Mouse (Mus musculus) megakaryocyte, embryonic 14.5 days (primary cell): ENCODE measurements around the gene Il23a. TPM values are rescaled to one million over a fixed set of nuclear protein-coding genes. Genes with fewer than 3 reads are reported as not detected.

Experiments used
- H3K27me3 ChIP-seq: replicated peaks from 2 replicates; pipeline ENCODE3; 2012; ENCODE audit warnings: inconsistent platforms
- H3K36me3 ChIP-seq: replicated peaks from 2 replicates; pipeline ENCODE3; 2012; ENCODE audit warnings: low read length, inconsistent platforms, mixed read lengths
- H3K4me1 ChIP-seq: 2 replicates; pipeline ENCODE4 v1.6.1; 2012; ENCODE audit warnings: inconsistent platforms
- H3K4me3 ChIP-seq: replicated peaks from 2 replicates; pipeline ENCODE3; 2012; ENCODE audit warnings: moderate library complexity, mild to moderate bottlenecking, inconsistent platforms
- H3K9me3 ChIP-seq: 2 replicates; pipeline ENCODE4 v1.6.1; 2012; ENCODE audit warnings: inconsistent platforms
- FLI1 ChIP-seq: IDR thresholded peaks from 2 replicates; pipeline ENCODE4 v1.6.1; 2012; ENCODE audit warnings: low read length, inconsistent platforms, mixed read lengths
- GATA1 ChIP-seq: IDR thresholded peaks from 3 replicates; pipeline ENCODE4 v1.6.1; 2012; ENCODE audit warnings: mixed read lengths, low read length, inconsistent platforms, borderline replicate concordance
- polyA plus RNA-seq: library from polyadenylated mRNA; stranded (reverse); fragments of >175 nt; gene quantifications from 2 replicates; pipeline ENCODE4 v1.2.3, GENCODE M21; 2012; ENCODE audit warnings: low replicate concordance; ENCODE audit not compliant: insufficient read depth

Il23a gene
- polyA plus RNA-seq, result 0.49 TPM in 1 of 2 replicates, not detected in the other

DNA sequence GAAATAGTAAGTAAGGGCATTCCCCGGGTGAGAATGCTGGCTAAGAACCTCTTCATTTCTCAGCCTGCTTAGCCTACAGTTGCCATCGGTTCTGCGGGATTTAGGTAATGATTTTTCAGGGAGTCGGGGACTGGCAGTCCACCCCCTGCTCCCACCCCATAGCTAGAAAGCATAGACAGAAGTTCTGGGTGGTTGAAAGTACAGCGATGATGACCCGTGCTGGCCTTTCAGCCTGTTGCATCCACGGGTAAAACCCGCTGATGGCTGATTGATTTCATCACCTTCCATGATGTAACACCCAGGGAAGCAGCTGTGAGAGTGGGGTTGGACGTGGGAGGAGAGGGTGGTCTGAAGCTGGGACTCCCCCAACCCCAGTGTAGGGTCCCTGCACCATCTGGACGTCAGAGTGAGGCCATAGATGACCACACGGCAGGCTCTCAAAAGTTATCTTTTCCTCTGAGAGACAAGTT is at the start of gene Il23a:
Gene Il23a (minus strand): TSS at position 51 of the 470 bp plus-strand sequence.
- H3K4me3 ChIP-seq, result no peak within 1 kb of the TSS
- H3K36me3 ChIP-seq, result no peaks in the 10 kb centered on the region
- TF ChIP-seq FLI1, result no peak
- TF ChIP-seq GATA1, result no peak

DNA sequence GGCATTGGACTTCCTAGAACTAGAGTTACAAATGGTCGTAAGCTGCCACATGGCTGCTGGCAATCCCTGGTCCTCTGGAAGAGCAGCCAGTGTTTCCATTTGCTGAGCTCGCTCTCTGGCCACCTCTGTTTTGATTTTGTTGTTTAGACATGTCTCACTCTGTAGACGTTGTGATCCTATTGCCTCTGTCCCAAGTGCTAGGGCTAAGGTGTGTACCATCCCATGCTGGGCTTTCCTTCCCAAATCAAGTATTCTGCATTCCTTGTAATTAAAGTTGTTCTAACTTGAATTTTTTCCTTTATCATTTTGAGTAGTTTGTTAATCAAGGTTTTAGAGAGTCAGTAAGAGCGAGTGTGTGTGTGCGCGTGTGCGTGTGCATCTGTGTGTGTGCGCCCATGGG is 49.0 kb upstream of the Il23a start:
- Histone ChIP-seq H3K4me3 (no peak overlapping the region), H3K27me3 (no peaks in the 10 kb centered on the region), H3K4me1 (peaks cover 34% of the 10 kb centered on the region), H3K9me3 (no peaks in the 10 kb centered on the region), H3K36me3 (peaks cover 43% of the 10 kb centered on the region)
- TF ChIP-seq GATA1, result no peak
- no peak for TF ChIP-seq FLI1

More for the DNA sequence above, at the start of gene Il23a:
- H3K9me3 ChIP-seq, result no peaks in the 10 kb centered on the region
- peaks cover 30% of the 10 kb centered on the region for H3K4me1 ChIP-seq
- no peaks in the 10 kb centered on the region for H3K27me3 ChIP-seq

DNA sequence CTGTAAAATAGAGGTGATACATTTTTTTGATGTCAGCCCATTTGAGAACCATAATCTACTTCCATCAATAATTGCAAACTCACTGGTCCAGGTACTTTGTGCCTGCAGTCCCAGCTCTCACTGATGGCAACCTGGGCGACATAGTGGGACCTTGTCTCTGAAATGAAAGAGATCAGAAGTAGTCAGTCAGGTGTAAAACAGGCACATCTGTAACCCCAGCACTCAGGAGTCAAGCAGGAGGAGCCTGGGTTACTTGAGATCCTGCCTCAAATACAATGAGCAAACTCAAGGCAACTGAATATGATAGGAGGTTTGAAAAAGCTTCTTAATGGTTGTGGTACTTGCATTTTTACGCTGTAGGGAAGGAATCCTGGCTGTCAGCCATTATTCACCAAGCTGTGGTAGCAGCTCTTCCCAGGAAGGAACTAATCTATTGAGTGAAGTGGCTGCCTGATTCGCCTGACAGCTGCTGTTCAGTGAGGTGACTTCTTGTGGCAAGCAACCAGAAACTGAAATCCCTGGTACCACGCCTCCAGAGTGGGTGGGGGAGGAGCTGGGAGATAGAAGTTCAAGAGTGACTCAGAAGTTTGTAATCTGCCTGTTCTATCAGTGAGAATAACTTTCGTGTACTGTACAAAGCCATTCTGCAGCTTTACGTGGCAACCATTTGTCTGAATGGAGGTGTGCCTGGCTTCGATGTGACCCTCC is 46.2 kb upstream of the Il23a start:
- no peak for TF ChIP-seq FLI1
- TF ChIP-seq GATA1, result no peak
- H3K9me3 ChIP-seq, result no peaks in the 10 kb centered on the region
- H3K27me3 ChIP-seq, result no peaks in the 10 kb centered on the region
- H3K36me3 ChIP-seq, result peaks cover 25% of the 10 kb centered on the region
- H3K4me1 ChIP-seq, result peaks cover 57% of the 10 kb centered on the region
- H3K4me3 ChIP-seq, result peak overlapping the region; percentile 85

DNA sequence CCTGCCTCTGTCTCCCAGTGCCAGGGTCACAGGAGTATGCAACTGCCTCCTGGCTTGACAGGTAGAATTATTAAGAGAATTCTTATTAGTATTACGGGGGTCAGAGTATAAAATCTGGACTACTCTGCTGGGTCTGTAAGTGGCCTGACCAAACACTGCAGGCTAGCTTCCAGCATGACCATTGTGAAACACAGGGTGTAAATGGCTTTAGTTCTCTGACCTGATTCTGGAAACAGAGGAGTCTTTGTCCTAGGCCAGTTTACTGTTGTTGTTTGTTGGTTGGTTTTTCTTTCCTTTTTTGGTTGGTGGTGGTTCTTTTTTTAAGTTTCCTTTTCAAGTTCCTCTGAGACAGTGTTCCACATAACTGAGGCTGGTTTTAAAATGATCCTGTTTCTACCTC is 44.9 kb upstream of the Il23a start:
- Histone ChIP-seq H3K4me3 (no peak overlapping the region), H3K27me3 (no peaks in the 10 kb centered on the region), H3K4me1 (peaks cover 69% of the 10 kb centered on the region), H3K9me3 (no peaks in the 10 kb centered on the region), H3K36me3 (peaks cover 15% of the 10 kb centered on the region)
- TF ChIP-seq FLI1 (no peak), GATA1 (no peak)

DNA sequence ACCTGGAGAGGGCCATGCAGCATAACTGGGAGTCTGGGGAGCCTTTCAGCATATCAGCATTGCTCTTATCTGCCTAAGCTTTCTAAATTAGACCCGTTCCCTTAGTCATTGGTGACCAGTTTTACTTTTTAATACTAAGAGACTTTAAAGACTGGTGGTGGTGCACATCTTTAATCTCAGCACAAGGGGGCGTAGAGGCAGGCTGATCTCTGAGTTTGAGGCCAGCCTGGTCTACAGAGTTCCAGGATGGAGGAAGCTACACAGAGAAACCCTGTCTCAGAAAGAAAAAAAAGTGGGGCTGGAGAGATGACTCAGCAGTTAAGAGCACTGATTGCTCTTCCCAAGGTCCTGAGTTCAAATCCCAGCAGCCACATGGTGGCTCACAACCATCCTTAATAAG is 41.7 kb upstream of the Il23a start:
- H3K4me1 ChIP-seq, result peaks cover 86% of the 10 kb centered on the region
- H3K27me3 ChIP-seq, result no peaks in the 10 kb centered on the region
- no peaks in the 10 kb centered on the region for H3K9me3 ChIP-seq
- peaks cover 9% of the 10 kb centered on the region for H3K36me3 ChIP-seq
- H3K4me3 ChIP-seq, result no peak overlapping the region
- TF ChIP-seq FLI1 (no peak), GATA1 (no peak)

DNA sequence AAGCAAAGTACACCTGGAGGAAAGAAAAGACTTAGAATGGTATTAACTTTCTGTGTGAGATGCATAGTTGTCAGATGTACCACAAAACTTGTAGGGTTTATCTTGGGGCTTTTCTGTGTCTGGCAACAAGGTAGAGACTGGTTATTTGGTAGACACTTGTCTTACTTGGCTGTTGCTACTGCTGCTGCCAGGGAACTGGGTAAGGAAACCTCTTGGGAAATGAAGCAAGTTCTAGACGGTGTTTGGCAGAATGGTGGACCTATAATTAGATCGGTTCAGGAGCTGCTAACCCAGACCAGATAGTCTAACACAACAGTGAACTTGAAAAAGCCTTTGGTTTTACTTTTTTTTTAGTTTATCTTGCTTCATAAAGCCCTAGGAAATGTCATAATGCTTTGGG is 40.4 kb upstream of the Il23a start:
- no peaks in the 10 kb centered on the region for H3K27me3 ChIP-seq
- peaks cover 76% of the 10 kb centered on the region for H3K4me1 ChIP-seq
- peak overlapping the region; percentile 96 for H3K4me3 ChIP-seq
- TF ChIP-seq FLI1 (no peak), GATA1 (no peak)
- H3K9me3 ChIP-seq, result no peaks in the 10 kb centered on the region
- H3K36me3 ChIP-seq, result peaks cover 9% of the 10 kb centered on the region

DNA sequence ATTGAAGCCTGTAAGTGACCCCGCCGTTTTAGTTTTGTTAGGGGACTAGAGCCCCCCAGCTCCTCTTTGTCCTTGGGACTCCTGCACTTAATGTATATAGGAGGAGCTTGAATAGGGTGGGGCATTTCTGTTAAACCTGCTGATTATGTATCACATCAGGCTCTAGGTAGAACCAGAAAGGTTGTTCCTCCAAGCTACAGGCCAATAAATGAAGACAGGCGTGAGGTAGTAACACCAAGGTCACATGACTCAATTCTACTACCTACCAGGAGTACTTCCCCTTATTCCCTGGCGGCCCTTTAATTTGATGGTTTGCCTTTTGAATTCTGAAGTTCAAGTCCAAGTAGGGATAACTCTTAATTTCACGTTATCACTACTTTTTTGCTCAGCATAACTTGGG is 39.9 kb upstream of the Il23a start:
- TF ChIP-seq GATA1 (no peak), FLI1 (no peak)
- no peaks in the 10 kb centered on the region for H3K9me3 ChIP-seq
- H3K4me1 ChIP-seq, result peaks cover 71% of the 10 kb centered on the region
- peak overlapping the region; percentile 96 for H3K4me3 ChIP-seq
- H3K36me3 ChIP-seq, result peaks cover 9% of the 10 kb centered on the region
- H3K27me3 ChIP-seq, result no peaks in the 10 kb centered on the region

DNA sequence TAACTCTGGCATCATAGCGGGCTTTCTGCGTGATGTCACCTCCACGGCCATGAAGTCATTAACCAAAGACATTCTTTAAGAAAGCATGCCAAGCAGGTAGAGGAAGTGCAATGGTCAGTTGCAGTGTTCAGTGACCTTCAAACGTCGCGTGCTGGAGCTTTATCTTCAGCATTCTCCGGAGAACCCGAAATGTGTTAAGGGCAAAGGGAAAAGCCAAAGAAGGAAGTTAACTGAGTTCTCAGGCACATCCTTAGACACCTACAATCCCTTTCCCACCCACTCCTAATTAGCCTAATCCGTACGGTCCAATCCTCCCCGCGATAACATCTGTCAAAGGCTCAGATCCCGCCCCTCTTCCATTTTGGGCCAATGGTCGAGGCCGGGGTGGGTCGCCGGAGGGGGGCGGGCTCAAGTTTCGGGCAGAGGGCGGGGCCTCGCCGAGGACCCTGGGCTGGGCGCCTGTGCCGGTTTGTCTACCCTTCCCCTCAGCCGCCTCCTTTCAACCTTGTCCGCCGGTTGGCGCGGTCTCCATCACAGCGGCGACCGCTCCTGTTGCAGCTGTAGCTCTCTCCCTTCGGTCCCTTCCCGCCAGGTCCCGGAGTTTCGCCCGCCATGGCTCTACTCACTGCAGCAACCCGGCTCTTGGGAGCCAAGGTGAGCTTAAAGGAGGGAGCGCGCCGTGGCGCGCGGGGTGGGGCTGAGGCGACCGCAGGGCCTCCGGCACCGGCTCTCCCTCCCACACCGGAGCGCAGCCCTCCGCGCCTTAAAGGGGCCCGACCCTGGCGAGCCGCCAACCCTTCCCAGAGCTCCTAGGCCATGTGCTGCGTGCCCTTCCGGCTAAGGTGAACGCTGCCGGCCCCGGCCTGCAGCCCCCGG is 39.0 kb upstream of the Il23a start, which contains the start of gene Cs:
Gene Cs (plus strand): TSS at position 429 of the 876 bp plus-strand sequence.
- Histone ChIP-seq H3K4me3 (peak within 1 kb of the TSS; percentile 96), H3K4me1 (peaks cover 63% of the 10 kb centered on the region), H3K9me3 (no peaks in the 10 kb centered on the region), H3K36me3 (peaks cover 9% of the 10 kb centered on the region), H3K27me3 (no peaks in the 10 kb centered on the region)
- no peak for TF ChIP-seq FLI1
- TF ChIP-seq GATA1, result no peak; the same call in 2 of the 3 replicates

DNA sequence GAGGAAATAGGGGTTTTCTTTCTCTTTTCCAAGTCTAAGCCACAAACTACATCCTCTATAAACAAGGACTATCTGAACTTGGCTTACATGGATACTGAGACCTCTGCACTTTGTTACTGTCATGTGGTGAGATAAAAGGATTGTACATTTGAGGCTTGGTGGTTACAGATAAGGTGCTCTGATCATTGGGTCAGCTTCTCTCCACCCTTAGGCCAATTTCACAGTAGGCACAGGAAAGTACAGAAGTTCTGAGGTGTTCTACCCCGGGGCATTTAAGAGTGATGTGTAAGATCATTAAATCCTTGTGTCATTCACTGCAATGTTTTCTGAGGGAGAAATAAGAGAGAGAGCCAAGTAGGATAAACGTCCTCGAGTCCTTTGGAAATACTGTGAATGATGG is 38.0 kb upstream of the Il23a start:
- Histone ChIP-seq H3K27me3 (no peaks in the 10 kb centered on the region), H3K9me3 (no peaks in the 10 kb centered on the region), H3K4me1 (peaks cover 62% of the 10 kb centered on the region), H3K4me3 (peak overlapping the region; percentile 96), H3K36me3 (peaks cover 6% of the 10 kb centered on the region)
- no peak for TF ChIP-seq FLI1
- TF ChIP-seq GATA1, result no peak

DNA sequence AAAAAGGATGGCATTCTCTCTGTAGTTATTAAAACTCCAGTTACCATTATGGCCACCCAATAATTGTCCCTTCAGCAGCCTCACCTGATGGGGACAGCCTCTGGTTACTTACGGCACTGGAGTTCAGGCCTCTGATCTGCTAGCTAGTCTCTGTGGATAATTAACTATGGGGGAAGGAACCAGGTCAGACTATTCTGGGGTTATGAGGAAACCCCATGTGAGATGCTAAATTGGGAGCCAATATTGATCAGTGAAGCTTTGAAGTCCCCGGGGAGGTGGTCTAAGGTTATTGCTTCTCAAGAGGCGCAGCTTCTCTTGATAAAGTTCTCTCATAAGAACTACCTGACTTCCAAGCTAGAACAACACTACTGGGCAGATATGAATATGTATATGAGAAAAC is 37.6 kb upstream of the Il23a start:
- H3K4me3 ChIP-seq, result no peak overlapping the region

More for the DNA sequence above, 37.6 kb upstream of the Il23a start:
- no peak for TF ChIP-seq GATA1
- no peak for TF ChIP-seq FLI1
- Histone ChIP-seq H3K36me3 (peaks cover 2% of the 10 kb centered on the region), H3K4me1 (peaks cover 61% of the 10 kb centered on the region), H3K27me3 (no peaks in the 10 kb centered on the region), H3K9me3 (no peaks in the 10 kb centered on the region)
